Mouse (Mus musculus): ENCODE data around the gene Lzic.

DNA sequence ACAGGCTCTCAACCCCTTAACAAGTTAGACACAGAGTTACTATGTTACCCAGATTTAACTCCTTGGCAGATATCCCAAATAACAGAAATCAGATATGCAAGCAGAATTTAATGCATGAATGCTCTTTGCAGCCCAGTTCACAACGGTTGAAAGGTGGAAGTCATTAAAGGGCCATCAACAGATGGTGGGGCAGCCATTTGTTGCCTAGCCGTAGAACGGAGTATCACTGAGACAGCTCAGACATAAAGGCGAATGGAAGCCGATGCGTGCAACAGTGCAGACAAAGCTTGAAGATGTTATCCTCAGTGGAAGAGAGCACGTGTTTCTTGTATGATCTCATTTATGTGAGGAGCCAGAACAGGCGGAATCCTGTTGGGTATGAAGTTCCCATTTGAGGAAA lies 44.5 kb upstream of the Lzic start:
- no peak for TF ChIP-seq CEBPB (IDR thresholded peaks at IDR 0.05; ENCODE audit: low read depth)
- no peak for TF ChIP-seq CTCF (IDR thresholded peaks at IDR 0.05; ENCODE audit: control insufficient read depth, insufficient read depth, insufficient read length)
- TF ChIP-seq MAX (IDR thresholded peaks at IDR 0.05) = no peak
- TF ChIP-seq MYOD1 (IDR thresholded peaks at IDR 0.05; ENCODE audit: control insufficient read depth, insufficient read length, low read depth) = no peak

Measured in C2C12 (cell line).